Mouse (Mus musculus) lung, adult 2 months (tissue): ENCODE measurements around the gene Elf3.

Experiments used
- CTCF ChIP-seq: fragments of 200-500 bp; IDR thresholded peaks from 2 replicates; pipeline ENCODE4 v1.5.1; 2011; ENCODE audit warnings: mild to moderate bottlenecking, low read length, control low read depth; ENCODE audit not compliant: insufficient read depth
- POLR2A ChIP-seq: fragments of 200-500 bp; IDR thresholded peaks from 2 replicates; pipeline ENCODE4 v1.6.1; 2011; ENCODE audit warnings: low read depth, mild to moderate bottlenecking, control low read depth, low read length, borderline replicate concordance; ENCODE audit errors: extremely low read depth

DNA sequence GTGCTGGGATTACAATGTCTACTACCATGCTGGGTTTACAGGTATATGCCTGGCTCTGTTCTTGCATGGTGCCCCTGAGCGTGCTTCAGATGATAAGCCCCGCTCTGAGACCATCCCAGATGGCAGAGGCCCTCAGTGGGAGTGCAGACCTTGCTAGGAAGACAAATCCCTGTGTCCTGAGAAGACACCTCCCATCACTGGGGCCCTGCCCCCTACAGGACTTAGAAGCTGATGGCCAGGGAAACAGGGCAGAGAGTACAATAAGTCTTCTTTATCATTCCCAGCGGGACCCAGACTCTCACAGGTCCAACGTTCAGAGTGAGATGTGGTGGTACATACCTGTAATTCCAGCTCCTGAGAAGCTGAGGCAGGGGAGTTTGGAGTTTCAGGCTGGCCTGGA lies 53.1 kb downstream of the Elf3 start:
- TF ChIP-seq CTCF (no peak), POLR2A (no peak)
